Mouse (Mus musculus): ENCODE data around the gene Fmnl2. TPM values are rescaled to one million over a fixed set of nuclear protein-coding genes. Genes with fewer than 3 reads are reported as not detected.

Gene Fmnl2
- polyA plus RNA-seq, 1 experiment from 2014 or later: 11.8 TPM

- Histone ChIP-seq H3K9ac (no peak overlapping the region), H3K36me3 (no peaks in the 10 kb centered on the region), H3K27me3 (no peaks in the 10 kb centered on the region), H3K27ac (no peak overlapping the region), H3K4me3 (no peak overlapping the region), H3K9me3 (no peaks in the 10 kb centered on the region), H3K4me2 (replicated peaks) (no peak overlapping the region), H3K4me1 (peaks cover 7% of the 10 kb centered on the region; the same call in 1 of the 2 replicates)
- WGBS: 82% methylated on average over 15 of the region's 15 CpGs
- ATAC-seq (ENCODE audit: low FRiP score, low read depth): no peak
Observed at GRCm38 (mm10) chr2:52997955-52998750, 140.5 kb downstream of the Fmnl2 start.

GRCm38 (mm10) chr2:52999524-52999969 is 141.9 kb downstream of the Fmnl2 start:
- H3K4me3 ChIP-seq: no peak overlapping the region
- WGBS: 64% methylated on average over 3 of the region's 3 CpGs
- no peaks in the 10 kb centered on the region for H3K27me3 ChIP-seq
- H3K4me2 ChIP-seq (replicated peaks): no peak overlapping the region
- no peaks in the 10 kb centered on the region for H3K36me3 ChIP-seq
- H3K4me1 ChIP-seq: peaks cover 10% of the 10 kb centered on the region; the same call in 1 of the 2 replicates
- no peak overlapping the region; the same call in 1 of the 2 replicates for H3K27ac ChIP-seq
- no peak overlapping the region for H3K9ac ChIP-seq
- ATAC-seq (ENCODE audit: low FRiP score, low read depth): no peak
- no peaks in the 10 kb centered on the region for H3K9me3 ChIP-seq

- Histone ChIP-seq H3K9me3 (no peaks in the 10 kb centered on the region), H3K4me2 (replicated peaks) (no peak overlapping the region), H3K27me3 (no peaks in the 10 kb centered on the region), H3K9ac (no peak overlapping the region), H3K27ac (no peak overlapping the region), H3K4me3 (no peak overlapping the region), H3K4me1 (peaks cover 10% of the 10 kb centered on the region; the same call in 1 of the 2 replicates), H3K36me3 (no peaks in the 10 kb centered on the region)
- 86% methylated on average over 3 of the region's 3 CpGs for WGBS
- no peak for ATAC-seq (ENCODE audit: low FRiP score, low read depth)
Observed at GRCm38 (mm10) chr2:53000446-53000845, 142.8 kb downstream of the Fmnl2 start.

- Histone ChIP-seq H3K4me1 (peaks cover 23% of the 10 kb centered on the region), H3K9ac (no peak overlapping the region), H3K4me3 (no peak overlapping the region), H3K27ac (no peak overlapping the region), H3K36me3 (no peaks in the 10 kb centered on the region), H3K4me2 (replicated peaks) (no peak overlapping the region), H3K27me3 (no peaks in the 10 kb centered on the region), H3K9me3 (no peaks in the 10 kb centered on the region)
- ATAC-seq (ENCODE audit: low FRiP score, low read depth): no peak
- WGBS: 87% methylated on average over 7 of the region's 7 CpGs
Observed at GRCm38 (mm10) chr2:53006161-53006560, 148.5 kb downstream of the Fmnl2 start.

GRCm38 (mm10) chr2:53007142-53007541 is 149.5 kb downstream of the Fmnl2 start:
- Histone ChIP-seq H3K27ac (0 out of 2 replicates have a peak overlapping the region, but pooled peaks have one; percentile 6), H3K4me2 (replicated peaks) (no peak overlapping the region), H3K27me3 (no peaks in the 10 kb centered on the region), H3K4me3 (no peak overlapping the region), H3K9me3 (no peaks in the 10 kb centered on the region), H3K9ac (no peak overlapping the region), H3K4me1 (peaks cover 28% of the 10 kb centered on the region), H3K36me3 (no peaks in the 10 kb centered on the region)
- 24% methylated on average over 5 of the region's 5 CpGs for WGBS
- no peak; the same call in 1 of the 2 replicates for ATAC-seq (ENCODE audit: low FRiP score, low read depth)

- no peak overlapping the region for H3K4me2 ChIP-seq (replicated peaks)
- no peaks in the 10 kb centered on the region for H3K9me3 ChIP-seq
- no peak overlapping the region for H3K27ac ChIP-seq
- H3K9ac ChIP-seq: no peak overlapping the region
- H3K36me3 ChIP-seq: peaks cover 8% of the 10 kb centered on the region
- no peaks in the 10 kb centered on the region for H3K27me3 ChIP-seq
- ATAC-seq (ENCODE audit: low FRiP score, low read depth): no peak
- H3K4me1 ChIP-seq: peaks cover 29% of the 10 kb centered on the region
- WGBS: 39% methylated on average over 2 of the region's 2 CpGs
- no peak overlapping the region for H3K4me3 ChIP-seq
Observed at GRCm38 (mm10) chr2:53013051-53013450, 155.4 kb downstream of the Fmnl2 start.

- H3K27ac ChIP-seq: no peak overlapping the region
- H3K27me3 ChIP-seq: no peaks in the 10 kb centered on the region
- no peak for ATAC-seq (ENCODE audit: low FRiP score, low read depth)
- H3K9ac ChIP-seq: no peak overlapping the region
- H3K4me2 ChIP-seq (replicated peaks): no peak overlapping the region
- peaks cover 14% of the 10 kb centered on the region for H3K36me3 ChIP-seq
- peaks cover 23% of the 10 kb centered on the region for H3K4me1 ChIP-seq
- H3K4me3 ChIP-seq: no peak overlapping the region
- H3K9me3 ChIP-seq: no peaks in the 10 kb centered on the region
- WGBS: 72% methylated on average over 5 of the region's 5 CpGs
Observed at GRCm38 (mm10) chr2:53014451-53014850, 156.8 kb downstream of the Fmnl2 start.

- WGBS: 94% methylated on average over 3 of the region's 3 CpGs
- H3K27me3 ChIP-seq: no peaks in the 10 kb centered on the region
- H3K4me1 ChIP-seq: peaks cover 9% of the 10 kb centered on the region; the same call in 1 of the 2 replicates
- peaks cover 15% of the 10 kb centered on the region for H3K36me3 ChIP-seq
- no peak overlapping the region for H3K4me3 ChIP-seq
- ATAC-seq (ENCODE audit: low FRiP score, low read depth): no peak
- H3K9me3 ChIP-seq: 0 out of 2 replicates have a peak, but pooled peaks cover 4% of the 10 kb centered on the region
- no peak overlapping the region for H3K4me2 ChIP-seq (replicated peaks)
- H3K27ac ChIP-seq: no peak overlapping the region
- H3K9ac ChIP-seq: no peak overlapping the region
Observed at GRCm38 (mm10) chr2:53022982-53023381, 165.3 kb downstream of the Fmnl2 start.

GRCm38 (mm10) chr2:53026056-53026769 is 168.6 kb downstream of the Fmnl2 start:
- Histone ChIP-seq H3K4me2 (replicated peaks) (no peak overlapping the region), H3K4me1 (peaks cover 35% of the 10 kb centered on the region), H3K27ac (peak overlapping the region; percentile 33; the same call in 1 of the 2 replicates), H3K27me3 (no peaks in the 10 kb centered on the region), H3K9ac (no peak overlapping the region), H3K36me3 (peaks cover 9% of the 10 kb centered on the region; the same call in 1 of the 2 replicates), H3K4me3 (no peak overlapping the region), H3K9me3 (no peaks in the 10 kb centered on the region)
- ATAC-seq (ENCODE audit: low FRiP score, low read depth): no peak
- 64% methylated on average over 5 of the region's 5 CpGs for WGBS

GRCm38 (mm10) chr2:53028868-53029267 is 171.2 kb downstream of the Fmnl2 start:
- Histone ChIP-seq H3K4me2 (replicated peaks) (no peak overlapping the region), H3K4me3 (no peak overlapping the region), H3K27ac (peak overlapping the region; percentile 97; the same call in 1 of the 2 replicates), H3K9me3 (no peaks in the 10 kb centered on the region), H3K4me1 (peaks cover 55% of the 10 kb centered on the region), H3K27me3 (no peaks in the 10 kb centered on the region), H3K9ac (no peak overlapping the region), H3K36me3 (no peaks in the 10 kb centered on the region)
- WGBS: 79% methylated on average over 1 of the region's 1 CpGs
- ATAC-seq (ENCODE audit: low FRiP score, low read depth): no peak

- Histone ChIP-seq H3K4me1 (peaks cover 55% of the 10 kb centered on the region), H3K9me3 (no peaks in the 10 kb centered on the region), H3K4me3 (no peak overlapping the region), H3K4me2 (replicated peaks) (peak overlapping the region; percentile 45), H3K27ac (peak overlapping the region; percentile 97), H3K9ac (no peak overlapping the region), H3K36me3 (no peaks in the 10 kb centered on the region), H3K27me3 (no peaks in the 10 kb centered on the region)
- WGBS: 45% methylated on average over 7 of the region's 7 CpGs
- peak; percentile 86 for ATAC-seq (ENCODE audit: low FRiP score, low read depth)
Observed at GRCm38 (mm10) chr2:53029716-53030431, 172.2 kb downstream of the Fmnl2 start.

- Histone ChIP-seq H3K4me2 (replicated peaks) (peak overlapping the region; percentile 45), H3K9ac (no peak overlapping the region), H3K27me3 (no peaks in the 10 kb centered on the region), H3K4me3 (no peak overlapping the region), H3K9me3 (no peaks in the 10 kb centered on the region), H3K4me1 (peaks cover 55% of the 10 kb centered on the region), H3K36me3 (no peaks in the 10 kb centered on the region), H3K27ac (peak overlapping the region; percentile 97)
- 43% methylated on average over 5 of the region's 5 CpGs for WGBS
- ATAC-seq (ENCODE audit: low FRiP score, low read depth): peak; percentile 41
Observed at GRCm38 (mm10) chr2:53030432-53030826, 172.8 kb downstream of the Fmnl2 start.

Measured in limb, embryonic 13.5 days (tissue).